Mouse (Mus musculus) lung, embryonic 14.5 days (tissue): ENCODE data around the gene Drd3. TPM values are rescaled to one million over a fixed set of nuclear protein-coding genes. Genes with fewer than 3 reads are reported as not detected.

Experiments used
- ATAC-seq: fragments of 200-750 bp; cut with Nextera tagmentation; 2 replicates; pipeline ENCODE4 v1.8.0; 2017; ENCODE audit warnings: mild to moderate bottlenecking, moderate TSS enrichment, moderate library complexity; ENCODE audit not compliant: insufficient read depth
- DNase-seq: peaks from one replicate; pipeline ENCODE4 v3.0.0-alpha.2; 2015
- H3K27ac ChIP-seq: fragments of 300-500 bp; sonication (generic); 2 replicates; pipeline ENCODE4 v1.5.1; 2014; ENCODE audit warnings: low read depth, mild to moderate bottlenecking, moderate library complexity
- H3K27me3 ChIP-seq: fragments of 300-500 bp; sonication (generic); 2 replicates; pipeline ENCODE4 v1.6.1; 2014; ENCODE audit warnings: low read length, control low read depth; ENCODE audit not compliant: insufficient read depth
- H3K36me3 ChIP-seq: fragments of 300-500 bp; sonication (generic); 2 replicates; pipeline ENCODE4 v1.6.1; 2014; ENCODE audit warnings: control low read depth; ENCODE audit not compliant: insufficient read depth
- H3K4me1 ChIP-seq: fragments of 300-500 bp; sonication (generic); 2 replicates; pipeline ENCODE4 v1.6.1; 2014; ENCODE audit warnings: antibody characterized with exemption, control low read depth; ENCODE audit not compliant: insufficient read depth
- H3K4me2 ChIP-seq: fragments of 300-500 bp; sonication (generic); 2 replicates; pipeline ENCODE4 v1.6.1; 2014; ENCODE audit warnings: mild to moderate bottlenecking
- H3K4me3 ChIP-seq: fragments of 300-500 bp; sonication (generic); 2 replicates; pipeline ENCODE4 v1.5.1; 2014; ENCODE audit warnings: low read depth, low read length
- H3K9ac ChIP-seq: fragments of 300-500 bp; sonication (generic); 2 replicates; pipeline ENCODE4 v1.6.1; 2014
- H3K9me3 ChIP-seq: fragments of 300-500 bp; sonication (generic); 2 replicates; pipeline ENCODE4 v1.6.1; 2016; ENCODE audit warnings: low read depth, low read length, control low read depth
- CTCF ChIP-seq: IDR thresholded peaks from 2 replicates; pipeline ENCODE4 v1.5.1; 2016; ENCODE audit warnings: antibody characterized with exemption, low read depth
- WGBS: fragments of 180-500 bp; shearing (Covaris S2); extraction: QIAGEN DNeasy Blood & Tissue Kit; methylation state at CpG from one replicate; pipeline ENCODE4 v1.1.7; 2014; 5-methylcytosine and 5-hydroxymethylcytosine counted together
- polyA plus RNA-seq: library from polyadenylated mRNA; unstranded; fragments of >200 nt; fragmentation: Nextera tagmentation; extraction: Ambion mirVana; gene quantifications from 2 replicates; pipeline ENCODE4 v1.2.1, GENCODE M21; 2014

Drd3 gene
- polyA plus RNA-seq, 1 experiment from 2014 or later: not detected

- no peak overlapping the region for H3K4me2 ChIP-seq
- H3K36me3 ChIP-seq: no peaks in the 10 kb centered on the region
- H3K9me3 ChIP-seq: no peaks in the 10 kb centered on the region
- H3K4me1 ChIP-seq: no peaks in the 10 kb centered on the region
- no peak for DNase-seq
- H3K4me3 ChIP-seq: no peak overlapping the region
- H3K27me3 ChIP-seq: no peaks in the 10 kb centered on the region
- 66% methylated on average over 5 of the region's 5 CpGs for WGBS
- H3K27ac ChIP-seq: no peak overlapping the region
- TF ChIP-seq CTCF: no peak
- no peak for ATAC-seq
- no peak overlapping the region for H3K9ac ChIP-seq
These were observed 62.5 kb downstream of the Drd3 start for GRCm38 (mm10) chr16:43816321-43816720.

GRCm38 (mm10) chr16:43818404-43818803, 64.6 kb downstream of the Drd3 start:
- Histone ChIP-seq H3K4me1 (no peaks in the 10 kb centered on the region), H3K4me2 (no peak overlapping the region), H3K9ac (no peak overlapping the region), H3K4me3 (no peak overlapping the region), H3K27ac (no peak overlapping the region), H3K27me3 (no peaks in the 10 kb centered on the region), H3K9me3 (no peaks in the 10 kb centered on the region), H3K36me3 (no peaks in the 10 kb centered on the region)
- WGBS: 88% methylated on average over 6 of the region's 6 CpGs
- no peak for ATAC-seq
- TF ChIP-seq CTCF: no peak
- no peak for DNase-seq

DNA sequence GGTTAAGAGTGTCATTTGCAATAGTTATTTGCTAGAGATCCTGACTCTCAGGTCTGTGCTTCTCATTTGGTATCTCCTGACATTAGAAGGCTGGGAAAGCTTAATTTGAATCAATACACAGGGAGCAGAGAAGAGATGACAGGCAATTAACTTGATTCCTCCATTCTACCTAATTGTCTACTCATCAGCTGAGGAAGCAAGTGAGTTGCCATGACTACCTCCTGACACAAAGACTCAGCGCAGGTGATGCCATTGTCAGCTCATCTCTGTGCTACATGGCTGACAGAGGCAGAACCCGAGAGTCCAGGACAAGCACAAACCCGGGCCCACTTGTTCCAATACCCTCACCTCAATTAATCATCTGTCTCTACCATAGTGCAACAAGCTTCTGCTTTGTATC, 73.7 kb downstream of the Drd3 start:
- Histone ChIP-seq H3K4me3 (no peak overlapping the region), H3K27me3 (no peaks in the 10 kb centered on the region), H3K4me2 (no peak overlapping the region), H3K9ac (no peak overlapping the region), H3K9me3 (no peaks in the 10 kb centered on the region), H3K27ac (no peak overlapping the region), H3K36me3 (no peaks in the 10 kb centered on the region), H3K4me1 (no peaks in the 10 kb centered on the region)
- no peak for DNase-seq
- TF ChIP-seq CTCF: no peak
- no peak for ATAC-seq
- WGBS: 77% methylated on average over 3 of the region's 3 CpGs

DNA sequence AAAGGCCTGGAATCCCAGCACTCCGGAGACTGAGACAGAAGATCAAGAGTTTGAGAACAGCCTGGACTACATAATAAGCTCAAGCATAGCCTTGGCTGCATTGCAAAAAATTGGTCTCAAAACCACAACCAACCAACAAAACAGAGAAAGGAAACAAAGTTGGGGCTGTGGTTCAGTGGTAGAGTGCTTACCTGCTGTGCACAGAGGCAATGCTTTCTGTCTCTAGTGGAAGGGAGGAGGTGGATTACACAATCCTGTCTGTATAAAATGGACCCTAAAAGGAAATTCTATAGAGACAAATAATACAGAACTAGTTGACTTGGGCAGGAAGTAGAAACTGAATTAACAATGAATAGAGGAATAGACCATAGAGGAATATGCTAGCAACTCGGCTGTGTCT, 78.1 kb downstream of the Drd3 start:
- no peak for DNase-seq
- WGBS: 90% methylated on average over 2 of the region's 2 CpGs
- ATAC-seq: no peak
- no peak overlapping the region for H3K4me3 ChIP-seq
- H3K27me3 ChIP-seq: no peaks in the 10 kb centered on the region
- no peaks in the 10 kb centered on the region for H3K36me3 ChIP-seq
- TF ChIP-seq CTCF: no peak
- H3K27ac ChIP-seq: no peak overlapping the region
- H3K4me1 ChIP-seq: no peaks in the 10 kb centered on the region
- H3K9me3 ChIP-seq: no peaks in the 10 kb centered on the region
- no peak overlapping the region for H3K9ac ChIP-seq
- no peak overlapping the region for H3K4me2 ChIP-seq

DNA sequence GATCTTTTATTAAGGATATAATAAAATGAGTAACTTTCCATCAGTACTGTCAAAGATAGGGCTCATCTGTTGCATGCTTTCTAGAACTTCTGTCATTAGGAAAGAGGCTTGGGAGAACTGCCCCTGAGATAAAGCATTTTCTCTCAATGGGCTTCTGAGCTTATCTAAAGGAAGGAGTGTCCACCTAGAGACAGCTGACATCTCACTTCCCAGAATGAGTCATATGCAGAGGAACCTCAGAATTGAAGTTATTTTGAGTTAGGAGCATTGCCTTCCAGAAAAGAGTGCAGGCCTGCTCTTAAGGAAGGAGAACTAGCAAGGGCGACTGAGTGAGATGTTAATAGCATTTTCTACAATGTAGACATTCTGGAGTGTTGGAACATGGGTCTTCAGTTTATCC, 87.4 kb downstream of the Drd3 start:
- no peak for ATAC-seq
- DNase-seq: no peak

GRCm38 (mm10) chr16:43849839-43850238, 96.0 kb downstream of the Drd3 start:
- WGBS: 61% methylated on average over 1 of the region's 1 CpGs
- TF ChIP-seq CTCF: no peak

More for the DNA sequence above, 87.4 kb downstream of the Drd3 start:
- no peak overlapping the region for H3K27ac ChIP-seq
- H3K9ac ChIP-seq: no peak overlapping the region
- 65% methylated on average over 1 of the region's 1 CpGs for WGBS
- H3K4me1 ChIP-seq: no peaks in the 10 kb centered on the region
- H3K27me3 ChIP-seq: no peaks in the 10 kb centered on the region
- TF ChIP-seq CTCF: no peak
- H3K36me3 ChIP-seq: no peaks in the 10 kb centered on the region
- H3K4me2 ChIP-seq: no peak overlapping the region
- H3K9me3 ChIP-seq: no peaks in the 10 kb centered on the region
- H3K4me3 ChIP-seq: no peak overlapping the region

DNA sequence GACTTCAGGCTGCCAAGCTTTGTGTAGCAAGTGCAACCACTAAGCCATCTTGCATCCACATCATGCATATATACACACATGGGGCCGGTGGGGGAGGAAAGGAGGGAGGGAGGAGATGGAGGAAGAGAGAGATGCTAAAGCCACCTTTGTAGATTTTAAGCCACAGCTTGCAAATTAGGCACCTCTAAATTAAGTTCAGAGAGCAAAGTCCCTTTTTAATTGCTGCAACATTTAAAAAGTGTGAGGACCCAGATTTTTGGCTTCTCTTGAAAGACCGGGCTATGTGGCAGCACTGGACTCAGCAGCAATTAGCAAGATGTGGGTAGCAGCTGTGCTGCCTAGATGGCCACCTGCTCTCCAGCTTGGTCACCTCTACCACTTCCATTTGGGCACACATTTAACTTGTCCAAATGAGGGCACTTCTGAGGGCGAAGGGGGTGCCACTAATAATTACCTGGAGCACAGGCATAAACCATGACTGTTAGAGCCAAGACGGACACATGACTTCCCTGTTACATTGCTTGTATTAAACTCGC, 105.2 kb downstream of the Drd3 start:
- ATAC-seq (no peak), DNase-seq (no peak)
- Histone ChIP-seq H3K4me3 (no peak overlapping the region), H3K4me2 (no peak overlapping the region), H3K4me1 (no peaks in the 10 kb centered on the region), H3K27ac (no peak overlapping the region), H3K9me3 (no peaks in the 10 kb centered on the region), H3K36me3 (peaks cover 23% of the 10 kb centered on the region), H3K27me3 (no peaks in the 10 kb centered on the region), H3K9ac (no peak overlapping the region)
- TF ChIP-seq CTCF: no peak
- WGBS: 89% methylated on average over 5 of the region's 5 CpGs

More at GRCm38 (mm10) chr16:43849839-43850238, 96.0 kb downstream of the Drd3 start:
- Histone ChIP-seq H3K4me2 (no peak overlapping the region), H3K4me3 (no peak overlapping the region), H3K9me3 (no peaks in the 10 kb centered on the region), H3K27ac (no peak overlapping the region), H3K36me3 (no peaks in the 10 kb centered on the region), H3K9ac (no peak overlapping the region), H3K27me3 (no peaks in the 10 kb centered on the region), H3K4me1 (no peaks in the 10 kb centered on the region)
- ATAC-seq (no peak), DNase-seq (no peak)

- WGBS: 58% methylated on average over 6 of the region's 6 CpGs
- TF ChIP-seq CTCF: no peak
These were observed 106.8 kb downstream of the Drd3 start for GRCm38 (mm10) chr16:43860624-43861023.

More at GRCm38 (mm10) chr16:43860624-43861023, 106.8 kb downstream of the Drd3 start:
- Histone ChIP-seq H3K4me1 (no peaks in the 10 kb centered on the region), H3K4me2 (no peak overlapping the region), H3K9ac (no peak overlapping the region), H3K36me3 (peaks cover 23% of the 10 kb centered on the region), H3K4me3 (no peak overlapping the region), H3K9me3 (no peaks in the 10 kb centered on the region), H3K27ac (no peak overlapping the region), H3K27me3 (no peaks in the 10 kb centered on the region)
- DNase-seq: no peak
- no peak for ATAC-seq
